Comparison of ENCODE assay signal across 22 mouse cellular contexts in the genomic region with DNA sequence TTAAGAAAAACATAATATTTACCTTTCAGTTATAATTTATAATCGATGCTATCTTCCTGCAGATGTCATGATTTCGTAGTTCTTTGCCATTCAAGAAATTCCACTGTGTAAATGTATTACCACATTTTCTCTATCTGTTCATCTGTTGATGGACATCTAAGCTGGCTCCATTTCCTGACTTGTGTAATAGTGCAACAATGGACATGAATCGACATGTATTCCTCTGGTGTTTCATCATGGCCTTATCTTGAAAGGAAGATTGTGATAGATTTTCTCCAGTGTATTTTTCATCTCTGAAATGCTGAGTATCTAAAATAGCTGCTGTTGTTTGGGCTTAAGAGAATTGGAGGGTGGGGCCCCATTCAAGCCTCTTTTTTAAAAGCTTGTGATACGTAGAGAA.
"Had no signal": no experiment of that assay in that cellular context is flagged by ENCODE, and none has a peak within 500 bp of the region (broad histone marks: within the 10 kb centered on the region; RNA-seq: fewer than 3 reads in every experiment).

No protein-coding gene starts in this region.

- H3K4me3 ChIP-seq: layer of hippocampus, adult 2 months; limb, embryonic 10.5 days; limb, embryonic 13.5 days; liver, embryonic 15.5 days; midbrain, embryonic 12.5 days; midbrain, embryonic 15.5 days; neural tube, embryonic 12.5 days; neural tube, embryonic 15.5 days; stomach, embryonic 15.5 days had no signal

- H3K36me3 ChIP-seq: liver, embryonic 15.5 days had no signal

- H3K4me2 ChIP-seq: limb, embryonic 13.5 days; liver, embryonic 15.5 days; lung, embryonic 14.5 days; midbrain, embryonic 12.5 days; midbrain, embryonic 15.5 days; neural tube, embryonic 12.5 days; neural tube, embryonic 15.5 days; stomach, embryonic 15.5 days had no signal

- H3K9me3 ChIP-seq: limb, embryonic 10.5 days; limb, embryonic 13.5 days; liver, embryonic 15.5 days; midbrain, embryonic 12.5 days; midbrain, embryonic 15.5 days; neural tube, embryonic 12.5 days; neural tube, embryonic 15.5 days; stomach, embryonic 15.5 days had no signal

- H3K4me1 ChIP-seq: limb, embryonic 10.5 days; limb, embryonic 13.5 days; liver, embryonic 15.5 days; midbrain, embryonic 12.5 days; midbrain, embryonic 15.5 days; neural tube, embryonic 12.5 days; neural tube, embryonic 15.5 days; stomach, embryonic 15.5 days had no signal

- ATAC-seq: intestine, embryonic 16.5 days; midbrain, embryonic 15.5 days had no signal

- DNase-seq: kidney, adult 2 months; kidney, postnatal 25 days; layer of hippocampus, adult 9-11 months; liver; lung, embryonic 14.5 days; lung, postnatal 10 days; lung, postnatal 36 days; right cerebral cortex, postnatal 25 days; spleen, adult 18-20 months; thymus, adult 18-20 months; thymus, postnatal 36 days had no signal

- H3K9ac ChIP-seq: limb, embryonic 13.5 days; liver, embryonic 15.5 days; lung, embryonic 14.5 days; midbrain, embryonic 12.5 days; midbrain, embryonic 15.5 days; neural tube, embryonic 12.5 days; neural tube, embryonic 15.5 days; stomach, embryonic 15.5 days had no signal

- H3K27ac ChIP-seq: kidney, postnatal 0 days; layer of hippocampus, adult 2 months; limb, embryonic 10.5 days; limb, embryonic 13.5 days; liver, embryonic 15.5 days; midbrain, embryonic 12.5 days; midbrain, embryonic 15.5 days; neural tube, embryonic 12.5 days; neural tube, embryonic 15.5 days; stomach, embryonic 15.5 days had no signal

- H3K27me3 ChIP-seq: limb, embryonic 13.5 days; liver, embryonic 15.5 days; midbrain, embryonic 12.5 days; midbrain, embryonic 15.5 days; neural tube, embryonic 12.5 days; neural tube, embryonic 15.5 days; stomach, embryonic 15.5 days had no signal
